In genomic region chr5:73013611-73014287, GRCm38 (mm10) we compare ENCODE assay signal across 10 mouse cellular contexts. TPM values are rescaled to one million over a fixed set of nuclear protein-coding genes. Genes with fewer than 3 reads are reported as not detected.
A peak's percentile ranks its signal among the peaks of the same experiment; 100 is the strongest.
DNase-seq lines count a peak whose midpoint lies in the region; ATAC-seq and TF ChIP-seq lines count a peak whose summit lies in the region.
"Not testable (repeated sequence)": the region's sequence is repeated elsewhere in the genome, so short reads cannot be mapped to it uniquely, and the experiment has no call there.
"Had no signal": no experiment of that assay in that cellular context is flagged by ENCODE, and none has a peak within 500 bp of the region (broad histone marks: within the 10 kb centered on the region; RNA-seq: fewer than 3 reads in every experiment).

No protein-coding gene starts in this region.

- TF ChIP-seq CTCF in spleen, adult 2 months (IDR thresholded peaks at IDR 0.05; ENCODE audit: extremely low read depth, insufficient read depth, insufficient read length, insufficient replicate concordance): not testable (repeated sequence)

- not testable (repeated sequence) for H3K4me1 ChIP-seq in embryonic facial prominence, embryonic 14.5 days (ENCODE audit: control insufficient read depth, insufficient read depth, low read length); hindbrain, embryonic 11.5 days (replicated peaks; ENCODE audit: control insufficient read depth, insufficient read depth, low read length); kidney, embryonic 16.5 days (ENCODE audit: insufficient read depth, low read length); liver, embryonic 16.5 days (ENCODE audit: control insufficient read depth, low read depth, low read length); midbrain, embryonic 14.5 days (ENCODE audit: control insufficient read depth, insufficient read depth, low read length); spleen, adult 2 months (ENCODE audit: control insufficient read depth, insufficient read depth, insufficient read length)

- not testable (repeated sequence) for H3K27ac ChIP-seq in embryonic facial prominence, embryonic 14.5 days (replicated peaks; ENCODE audit: low read depth, low read length); hindbrain, embryonic 11.5 days (ENCODE audit: low read depth, low read length); kidney, embryonic 16.5 days (ENCODE audit: low read length); liver, embryonic 16.5 days (ENCODE audit: low read length); midbrain, embryonic 14.5 days (replicated peaks; ENCODE audit: low read depth, low read length); spleen, adult 2 months (ENCODE audit: insufficient read depth, low read length)

- peak overlapping the region; percentile 34 for H3K4me3 ChIP-seq in embryonic facial prominence, embryonic 14.5 days (ENCODE audit: low read depth, low read length)
- H3K4me3 ChIP-seq in hindbrain, embryonic 11.5 days (ENCODE audit: low read depth, low read length): peak overlapping the region; percentile 34
- H3K4me3 ChIP-seq in kidney, embryonic 16.5 days (ENCODE audit: low read length): peak overlapping the region; percentile 48
- peak overlapping the region; percentile 38 for H3K4me3 ChIP-seq in liver, embryonic 16.5 days (ENCODE audit: low read depth, low read length)
- H3K4me3 ChIP-seq in midbrain, embryonic 14.5 days (replicated peaks; ENCODE audit: low read depth, low read length): peak overlapping the region; percentile 34
- peak overlapping the region; percentile 21; the same call in 1 of the 2 replicates for H3K4me3 ChIP-seq in spleen, adult 2 months (ENCODE audit: extremely low read depth, insufficient read depth, insufficient read length)

- peak overlapping the region; percentile 63 for H3K4me2 ChIP-seq in embryonic facial prominence, embryonic 14.5 days (ENCODE audit: low read depth, low read length)
- peak overlapping the region; percentile 66 for H3K4me2 ChIP-seq in hindbrain, embryonic 11.5 days (replicated peaks; ENCODE audit: low read depth, low read length)
- peak overlapping the region; percentile 71 for H3K4me2 ChIP-seq in kidney, embryonic 16.5 days (replicated peaks; ENCODE audit: low read depth, low read length)
- H3K4me2 ChIP-seq in liver, embryonic 16.5 days (ENCODE audit: low read depth, low read length): peak overlapping the region; percentile 49
- peak overlapping the region; percentile 61 for H3K4me2 ChIP-seq in midbrain, embryonic 14.5 days (ENCODE audit: low read length)

- not testable (repeated sequence) for H3K9me3 ChIP-seq in embryonic facial prominence, embryonic 14.5 days (ENCODE audit: control insufficient read depth, low read length); hindbrain, embryonic 11.5 days (ENCODE audit: control insufficient read depth, low read length); kidney, embryonic 16.5 days (ENCODE audit: low read length); liver, embryonic 16.5 days (replicated peaks; ENCODE audit: control insufficient read depth, low read length); midbrain, embryonic 14.5 days (ENCODE audit: control insufficient read depth, low read length)

- peak; percentile 30 for DNase-seq in ZHBTc4 (ENCODE audit: low read depth, low spot score)
- not testable (repeated sequence) for DNase-seq in embryonic facial prominence, embryonic 14.5 days (ENCODE audit: low spot score); spleen, adult 2 months (ENCODE audit: low read depth in 1 of 2, low spot score in 2 of 2)
- peak; percentile 50 for DNase-seq in hindbrain, embryonic 11.5 days (ENCODE audit: low spot score)
- peak; percentile 23 for DNase-seq in midbrain, embryonic 14.5 days

- H3K9ac ChIP-seq in embryonic facial prominence, embryonic 14.5 days (ENCODE audit: low read depth, low read length): peak overlapping the region; percentile 49
- H3K9ac ChIP-seq in hindbrain, embryonic 11.5 days (ENCODE audit: low read depth, low read length): peak overlapping the region; percentile 47; the same call in 1 of the 2 replicates
- H3K9ac ChIP-seq in kidney, embryonic 16.5 days (replicated peaks; ENCODE audit: low read length): peak overlapping the region; percentile 35; the same call in 1 of the 2 replicates
- H3K9ac ChIP-seq in liver, embryonic 16.5 days (ENCODE audit: low read depth, low read length): not testable (repeated sequence)
- peak overlapping the region; percentile 29; the same call in 1 of the 2 replicates for H3K9ac ChIP-seq in midbrain, embryonic 14.5 days (replicated peaks; ENCODE audit: low read length)

- ATAC-seq in embryonic facial prominence, embryonic 14.5 days (ENCODE audit: low read depth): peak; percentile 70
- peak; percentile 62 for ATAC-seq in granulocyte monocyte progenitor cell, adult 5-6 weeks (replicated peaks; ENCODE audit: poor library complexity, severe bottlenecking)
- peak; percentile 75 for ATAC-seq in hindbrain, embryonic 11.5 days (ENCODE audit: low FRiP score)
- peak; percentile 83 for ATAC-seq in kidney, embryonic 16.5 days (ENCODE audit: low FRiP score, low TSS enrichment)
- ATAC-seq in liver, embryonic 16.5 days (ENCODE audit: low read depth): not testable (repeated sequence)
- ATAC-seq in midbrain, embryonic 14.5 days (ENCODE audit: low FRiP score, low TSS enrichment): peak; percentile 64; the same call in 1 of the 2 replicates

- 2% methylated on average over 21 of the region's 65 CpGs for WGBS in embryonic facial prominence, embryonic 14.5 days
- WGBS in hindbrain, embryonic 11.5 days: 2% methylated on average over 40 of the region's 65 CpGs
- WGBS in kidney, embryonic 16.5 days: under 1% methylated on average over 44 of the region's 65 CpGs
- 2% methylated on average over 47 of the region's 65 CpGs for WGBS in liver, embryonic 16.5 days (ENCODE audit: insufficient replicate concordance)
- 2% methylated on average over 46 of the region's 65 CpGs for WGBS in midbrain, embryonic 14.5 days
- WGBS in spleen, adult 2 months: 4% methylated on average over 37 of the region's 65 CpGs

- not testable (repeated sequence) for H3K36me3 ChIP-seq in embryonic facial prominence, embryonic 14.5 days (ENCODE audit: control insufficient read depth, insufficient read depth, low read length); hindbrain, embryonic 11.5 days (ENCODE audit: control insufficient read depth, insufficient read depth, low read length); kidney, embryonic 16.5 days (ENCODE audit: insufficient read depth, low read length); liver, embryonic 16.5 days (ENCODE audit: control insufficient read depth, insufficient read depth); midbrain, embryonic 14.5 days (ENCODE audit: control insufficient read depth, insufficient read depth, low read length); spleen, adult 2 months (ENCODE audit: control insufficient read depth, insufficient read depth, low read length)

- not testable (repeated sequence) for H3K27me3 ChIP-seq in embryonic facial prominence, embryonic 14.5 days (replicated peaks; ENCODE audit: control insufficient read depth, insufficient read depth, low read length); hindbrain, embryonic 11.5 days (ENCODE audit: control insufficient read depth, insufficient read depth, low read length); midbrain, embryonic 14.5 days (ENCODE audit: control insufficient read depth, insufficient read depth, low read length); spleen, adult 2 months (ENCODE audit: control insufficient read depth, insufficient read depth, low read length)
- peaks cover 22% of the 10 kb centered on the region for H3K27me3 ChIP-seq in kidney, embryonic 16.5 days (ENCODE audit: insufficient read depth, low read length)
- peaks cover 30% of the 10 kb centered on the region for H3K27me3 ChIP-seq in liver, embryonic 16.5 days (ENCODE audit: control insufficient read depth, insufficient read depth, low read depth, low read length)

- not testable (repeated sequence) for TF ChIP-seq POLR2A in spleen, adult 2 months (IDR thresholded peaks at IDR 0.05; ENCODE audit: low read depth, low read length)

RNA-seq across cellular contexts. Expression of gene Slc10a4, which starts 7.1 kb away (rescaled TPM):
- 1.8 and 1.9 TPM in 2 replicates for polyA plus RNA-seq in embryonic facial prominence, embryonic 14.5 days (2014; fragmentation: Nextera tagmentation; extraction: Ambion mirVana)
- total RNA-seq in granulocyte monocyte progenitor cell, adult 5-6 weeks (2014; fragmentation: Nextera tagmentation): not detected in 2 replicates
- total RNA-seq in granulocyte monocyte progenitor cell, adult 5-6 weeks (2017): not detected in 2 replicates
- polyA plus RNA-seq in hindbrain, embryonic 11.5 days (2014; fragmentation: Nextera tagmentation; extraction: Ambion mirVana): 16.0 and 18.1 TPM in 2 replicates
- 1.2 and 1.8 TPM in 2 replicates for polyA plus RNA-seq in kidney, embryonic 16.5 days (2015; fragmentation: Nextera tagmentation; extraction: Ambion mirVana)
- polyA plus RNA-seq in liver, embryonic 16.5 days (2015; fragmentation: Nextera tagmentation; extraction: Ambion mirVana): 0.09 TPM in 1 of 2 replicates, not detected in the other
- polyA plus RNA-seq in midbrain, embryonic 14.5 days (2014; fragmentation: Nextera tagmentation; extraction: Ambion mirVana): 23.2 and 23.6 TPM in 2 replicates
- not detected in 2 replicates for polyA plus RNA-seq in spleen, adult 2 months (2012; rRNA removed)

RNA-seq across cellular contexts. Expression of gene Gm10135, which starts 39.2 kb away (rescaled TPM):
- not detected in 2 replicates for polyA plus RNA-seq in embryonic facial prominence, embryonic 14.5 days (2014; fragmentation: Nextera tagmentation; extraction: Ambion mirVana)
- not detected in 2 replicates for total RNA-seq in granulocyte monocyte progenitor cell, adult 5-6 weeks (2014; fragmentation: Nextera tagmentation)
- not detected in 2 replicates for total RNA-seq in granulocyte monocyte progenitor cell, adult 5-6 weeks (2017)
- not detected in 2 replicates for polyA plus RNA-seq in hindbrain, embryonic 11.5 days (2014; fragmentation: Nextera tagmentation; extraction: Ambion mirVana)
- not detected in 2 replicates for polyA plus RNA-seq in kidney, embryonic 16.5 days (2015; fragmentation: Nextera tagmentation; extraction: Ambion mirVana)
- not detected in 2 replicates for polyA plus RNA-seq in liver, embryonic 16.5 days (2015; fragmentation: Nextera tagmentation; extraction: Ambion mirVana)
- polyA plus RNA-seq in midbrain, embryonic 14.5 days (2014; fragmentation: Nextera tagmentation; extraction: Ambion mirVana): not detected in 2 replicates
- polyA plus RNA-seq in spleen, adult 2 months (2012; rRNA removed): not detected in 2 replicates
- total RNA-seq: layer of hippocampus, postnatal 14 days had no signal
- polyA plus RNA-seq: thymus, postnatal 0 days had no signal
